ENCODE assay signal across 9 mouse cellular contexts in genomic region chr11:117780199-117780515, GRCm38 (mm10). TPM values are rescaled to one million over a fixed set of nuclear protein-coding genes. Genes with fewer than 3 reads are reported as not detected.
DNase-seq lines count a peak whose midpoint lies in the region; ATAC-seq and TF ChIP-seq lines count a peak whose summit lies in the region.
"Had no signal": no experiment of that assay in that cellular context is flagged by ENCODE, and none has a peak within 500 bp of the region (broad histone marks: within the 10 kb centered on the region; RNA-seq: fewer than 3 reads in every experiment).

No protein-coding gene starts in this region.

- H3K4me1 ChIP-seq in kidney, postnatal 0 days (replicated peaks; ENCODE audit: insufficient read depth, low read length), result peaks cover 36% of the 10 kb centered on the region
- no peaks in the 10 kb centered on the region for H3K4me1 ChIP-seq in cortical plate, adult 2 months (ENCODE audit: control insufficient read depth, insufficient read depth, low read length)
- H3K4me1 ChIP-seq in intestine, embryonic 14.5 days (replicated peaks; ENCODE audit: control insufficient read depth, insufficient read depth, low read length), result peaks cover 32% of the 10 kb centered on the region
- no peaks in the 10 kb centered on the region; the same call in 1 of the 2 replicates for H3K4me1 ChIP-seq in midbrain, postnatal 0 days (ENCODE audit: insufficient read depth, low read length)

- peak overlapping the region; percentile 97 for H3K4me2 ChIP-seq in kidney, postnatal 0 days (ENCODE audit: low read length)
- peak overlapping the region; percentile 89 for H3K4me2 ChIP-seq in intestine, embryonic 14.5 days (ENCODE audit: low read length)
- H3K4me2 ChIP-seq in midbrain, postnatal 0 days (ENCODE audit: low read depth, low read length, poor library complexity, severe bottlenecking), result peak overlapping the region; percentile 44

- no peak for DNase-seq in kidney, postnatal 0 days (ENCODE audit: low spot score)
- DNase-seq in kidney, postnatal 25 days, result no peak
- DNase-seq in intestine, embryonic 14.5 days (ENCODE audit: low spot score), result no peak
- no peak for DNase-seq in midbrain, postnatal 0 days (ENCODE audit: low spot score)
- DNase-seq in thymus, postnatal 14 days, result no peak
- DNase-seq in cerebellum, adult 8-10 months, result no peak
- no peak for DNase-seq in urinary bladder, postnatal 10 days (ENCODE audit: low spot score)

- WGBS in kidney, postnatal 0 days, result under 1% methylated on average over 17 of the region's 17 CpGs
- 1% methylated on average over 16 of the region's 17 CpGs for WGBS in intestine, embryonic 14.5 days
- WGBS in midbrain, postnatal 0 days, result 2% methylated on average over 17 of the region's 17 CpGs

- H3K9me3 ChIP-seq in kidney, postnatal 0 days (replicated peaks; ENCODE audit: low read length), result no peaks in the 10 kb centered on the region
- H3K9me3 ChIP-seq in intestine, embryonic 14.5 days (ENCODE audit: control insufficient read depth, low read length), result no peaks in the 10 kb centered on the region
- no peaks in the 10 kb centered on the region for H3K9me3 ChIP-seq in midbrain, postnatal 0 days (ENCODE audit: low read length)

- no peak; the same call in 1 of the 2 replicates for ATAC-seq in kidney, postnatal 0 days (replicated peaks; ENCODE audit: low FRiP score, low read depth)
- peak; percentile 28 for ATAC-seq in intestine, embryonic 14.5 days (replicated peaks; ENCODE audit: low FRiP score, low TSS enrichment, low read depth)
- ATAC-seq in midbrain, postnatal 0 days (ENCODE audit: low FRiP score), result no peak

- H3K36me3 ChIP-seq in kidney, postnatal 0 days (ENCODE audit: insufficient read depth, low read length), result peaks cover 21% of the 10 kb centered on the region
- H3K36me3 ChIP-seq in intestine, embryonic 14.5 days (ENCODE audit: control insufficient read depth, insufficient read depth, low read length), result 0 out of 2 replicates have a peak, but pooled peaks cover 4% of the 10 kb centered on the region
- no peaks in the 10 kb centered on the region for H3K36me3 ChIP-seq in midbrain, postnatal 0 days (ENCODE audit: insufficient read depth, low read length)

- H3K27me3 ChIP-seq in kidney, postnatal 0 days (ENCODE audit: insufficient read depth, low read length), result no peaks in the 10 kb centered on the region
- no peaks in the 10 kb centered on the region for H3K27me3 ChIP-seq in intestine, embryonic 14.5 days (replicated peaks; ENCODE audit: control insufficient read depth, insufficient read depth, low read length)
- peaks cover 28% of the 10 kb centered on the region for H3K27me3 ChIP-seq in midbrain, postnatal 0 days (ENCODE audit: insufficient read depth, low read length)

- TF ChIP-seq POLR2A in cortical plate, adult 2 months (IDR thresholded peaks at IDR 0.05; ENCODE audit: extremely low read depth, insufficient read depth, low read length), result no peak

- peak overlapping the region; percentile 68 for H3K9ac ChIP-seq in kidney, postnatal 0 days (ENCODE audit: low read depth, low read length)
- peak overlapping the region; percentile 56 for H3K9ac ChIP-seq in intestine, embryonic 14.5 days (ENCODE audit: low read length)
- no peak overlapping the region for H3K9ac ChIP-seq in midbrain, postnatal 0 days (replicated peaks; ENCODE audit: low read length, poor library complexity, severe bottlenecking)

- TF ChIP-seq CTCF in kidney, postnatal 0 days (IDR thresholded peaks at IDR 0.05; ENCODE audit: low read depth), result no peak
- TF ChIP-seq CTCF in cortical plate, adult 2 months (IDR thresholded peaks at IDR 0.05; ENCODE audit: extremely low read depth, insufficient read depth, low read length), result no peak
- no peak for TF ChIP-seq CTCF in midbrain, postnatal 0 days (IDR thresholded peaks at IDR 0.05)

- H3K27ac ChIP-seq in kidney, postnatal 0 days, result peak overlapping the region; percentile 99
- H3K27ac ChIP-seq in cortical plate, adult 2 months (ENCODE audit: insufficient read depth, low read length), result peak overlapping the region; percentile 69
- H3K27ac ChIP-seq in intestine, embryonic 14.5 days (ENCODE audit: low read depth), result peak overlapping the region; percentile 83
- H3K27ac ChIP-seq in midbrain, postnatal 0 days (ENCODE audit: low read depth, low read length), result peak overlapping the region; percentile 57; the same call in 1 of the 2 replicates

- peak overlapping the region; percentile 46 for H3K4me3 ChIP-seq in kidney, postnatal 0 days (replicated peaks; ENCODE audit: low read depth, low read length)
- H3K4me3 ChIP-seq in cortical plate, adult 2 months (ENCODE audit: insufficient read depth, low read length), result peak overlapping the region; percentile 2; the same call in 1 of the 2 replicates
- H3K4me3 ChIP-seq in intestine, embryonic 14.5 days (ENCODE audit: low read depth, low read length), result peak overlapping the region; percentile 44
- H3K4me3 ChIP-seq in midbrain, postnatal 0 days (ENCODE audit: low read depth, low read length), result peak overlapping the region; percentile 23

RNA-seq across cellular contexts. Expression of gene Tmc8, which starts 1.7 kb away (rescaled TPM):
- 2.3 and 3.6 TPM in 2 replicates for polyA plus RNA-seq in kidney, postnatal 0 days (2015; fragmentation: Nextera tagmentation; extraction: Ambion mirVana)
- polyA plus RNA-seq in cortical plate, adult 2 months (2012; rRNA removed), result 0.54 and 0.79 TPM in 2 replicates
- 3.8 and 5.2 TPM in 2 replicates for polyA plus RNA-seq in intestine, embryonic 14.5 days (2014; fragmentation: Nextera tagmentation; extraction: Ambion mirVana)
- total RNA-seq in midbrain, postnatal 0 days (2014; rRNA removed), result 0.33 and 3.2 TPM in 2 replicates
- polyA plus RNA-seq in midbrain, postnatal 0 days (2015; fragmentation: Nextera tagmentation; extraction: Ambion mirVana), result 0.79 and 1.2 TPM in 2 replicates

RNA-seq across cellular contexts. Expression of gene Tmc6, which starts 1.8 kb away (rescaled TPM):
- polyA plus RNA-seq in kidney, postnatal 0 days (2015; fragmentation: Nextera tagmentation; extraction: Ambion mirVana), result 38.8 and 39.2 TPM in 2 replicates
- polyA plus RNA-seq in cortical plate, adult 2 months (2012; rRNA removed), result 9.1 and 9.7 TPM in 2 replicates
- polyA plus RNA-seq in intestine, embryonic 14.5 days (2014; fragmentation: Nextera tagmentation; extraction: Ambion mirVana), result 20.7 and 26.1 TPM in 2 replicates
- 2.8 and 3.9 TPM in 2 replicates for total RNA-seq in midbrain, postnatal 0 days (2014; rRNA removed)
- polyA plus RNA-seq in midbrain, postnatal 0 days (2015; fragmentation: Nextera tagmentation; extraction: Ambion mirVana), result 2.2 and 3.1 TPM in 2 replicates

RNA-seq across cellular contexts. Expression of gene 6030468B19Rik, which starts 17.3 kb away (rescaled TPM):
- polyA plus RNA-seq in kidney, postnatal 0 days (2015; fragmentation: Nextera tagmentation; extraction: Ambion mirVana), result not detected in 2 replicates
- polyA plus RNA-seq in cortical plate, adult 2 months (2012; rRNA removed), result 0.47 and 0.50 TPM in 2 replicates
- polyA plus RNA-seq in intestine, embryonic 14.5 days (2014; fragmentation: Nextera tagmentation; extraction: Ambion mirVana), result 0.28 TPM in 2 replicates
- not detected in 2 replicates for total RNA-seq in midbrain, postnatal 0 days (2014; rRNA removed)
- not detected in 2 replicates for polyA plus RNA-seq in midbrain, postnatal 0 days (2015; fragmentation: Nextera tagmentation; extraction: Ambion mirVana)
- total RNA-seq: left cerebral cortex, postnatal 36 days had no signal

RNA-seq across cellular contexts. Expression of gene Gm20708, which starts 29.3 kb away (rescaled TPM):
- 0.19 and 0.21 TPM in 2 replicates for polyA plus RNA-seq in kidney, postnatal 0 days (2015; fragmentation: Nextera tagmentation; extraction: Ambion mirVana)
- 0.86 and 1.1 TPM in 2 replicates for polyA plus RNA-seq in cortical plate, adult 2 months (2012; rRNA removed)
- 0.83 TPM in 1 of 2 replicates, not detected in the other for polyA plus RNA-seq in intestine, embryonic 14.5 days (2014; fragmentation: Nextera tagmentation; extraction: Ambion mirVana)
- total RNA-seq in midbrain, postnatal 0 days (2014; rRNA removed), result 2.4 TPM in 1 of 2 replicates, not detected in the other
- polyA plus RNA-seq in midbrain, postnatal 0 days (2015; fragmentation: Nextera tagmentation; extraction: Ambion mirVana), result 1.2 and 2.7 TPM in 2 replicates

RNA-seq across cellular contexts. Expression of gene Syngr2, which starts 29.3 kb away (rescaled TPM):
- polyA plus RNA-seq in kidney, postnatal 0 days (2015; fragmentation: Nextera tagmentation; extraction: Ambion mirVana), result 107 and 115 TPM in 2 replicates
- 10.6 and 13.5 TPM in 2 replicates for polyA plus RNA-seq in cortical plate, adult 2 months (2012; rRNA removed)
- polyA plus RNA-seq in intestine, embryonic 14.5 days (2014; fragmentation: Nextera tagmentation; extraction: Ambion mirVana), result 145 TPM in 2 replicates
- total RNA-seq in midbrain, postnatal 0 days (2014; rRNA removed), result 18.8 and 25.3 TPM in 2 replicates
- polyA plus RNA-seq in midbrain, postnatal 0 days (2015; fragmentation: Nextera tagmentation; extraction: Ambion mirVana), result 14.0 and 14.6 TPM in 2 replicates

Comparison
In these comparisons a context has a peak if more than half of its experiments do, and no peak if none do; other contexts are left out.
1. H3K4me2 ChIP-seq: peak in every context shown above with its lines; median percentile 97 in kidney, postnatal 0 days; 89 in intestine, embryonic 14.5 days; 44 in midbrain, postnatal 0 days.